Mouse (Mus musculus): ENCODE measurements around the gene Rest.

GRCm38 (mm10) chr5:77282242-77282641 is 17.0 kb downstream of the Rest start:
- TF ChIP-seq CTCF (IDR thresholded peaks at IDR 0.05; ENCODE audit: low read depth), result no peak
- no peak for TF ChIP-seq EP300 (IDR thresholded peaks at IDR 0.05; ENCODE audit: low read depth)

Measured in heart, postnatal 0 days (tissue).